Mouse (Mus musculus) limb, embryonic 13.5 days (tissue): Measurements from ENCODE around the gene Tmem54. TPM values are rescaled to one million over a fixed set of nuclear protein-coding genes. Genes with fewer than 3 reads are reported as not detected.

Experiments
- ATAC-seq: fragments of 200-750 bp; cut with Nextera tagmentation; 2 replicates; pipeline ENCODE4 v1.8.0; 2017; ENCODE audit warnings: low read depth, moderate number of reproducible peaks, moderate TSS enrichment; ENCODE audit not compliant: low FRiP score
- H3K27ac ChIP-seq: fragments of 300-500 bp; sonication (generic); 2 replicates; pipeline ENCODE4 v1.5.1; 2015; ENCODE audit warnings: inconsistent platforms, mild to moderate bottlenecking, moderate library complexity
- H3K27me3 ChIP-seq: fragments of 300-500 bp; sonication (generic); 2 replicates; pipeline ENCODE4 v1.6.1; 2015; ENCODE audit warnings: mild to moderate bottlenecking, inconsistent platforms
- H3K36me3 ChIP-seq: fragments of 300-500 bp; sonication (generic); 2 replicates; pipeline ENCODE4 v1.6.1; 2015; ENCODE audit warnings: inconsistent platforms, mild to moderate bottlenecking, moderate library complexity
- H3K4me1 ChIP-seq: fragments of 300-500 bp; sonication (generic); 2 replicates; pipeline ENCODE4 v1.6.1; 2015; ENCODE audit warnings: inconsistent platforms
- H3K4me2 ChIP-seq: fragments of 300-500 bp; sonication (generic); replicated peaks from 2 replicates; pipeline ENCODE4 v1.6.1; 2015; ENCODE audit warnings: inconsistent platforms, mild to moderate bottlenecking, moderate library complexity
- H3K4me3 ChIP-seq: fragments of 300-500 bp; sonication (generic); 2 replicates; pipeline ENCODE4 v1.5.1; 2015; ENCODE audit warnings: moderate library complexity, mild to moderate bottlenecking, inconsistent platforms
- H3K9ac ChIP-seq: fragments of 300-500 bp; sonication (generic); 2 replicates; pipeline ENCODE4 v1.6.1; 2015; ENCODE audit warnings: mild to moderate bottlenecking, inconsistent platforms
- H3K9me3 ChIP-seq: fragments of 300-500 bp; sonication (generic); 2 replicates; pipeline ENCODE4 v1.6.1; 2016; ENCODE audit warnings: inconsistent platforms
- WGBS: fragments of 180-500 bp; shearing (Covaris S2); methylation state at CpG from one replicate; pipeline ENCODE4 v1.1.7; 2015; 5-methylcytosine and 5-hydroxymethylcytosine counted together
- polyA plus RNA-seq: library from polyadenylated mRNA; unstranded; fragments of >200 nt; fragmentation: Nextera tagmentation; extraction: Ambion mirVana; gene quantifications from 2 replicates; pipeline ENCODE4 v1.2.1, GENCODE M21; 2015

The Tmem54 gene
- polyA plus RNA-seq, 1 experiment from 2014 or later, result 5.6 TPM

DNA sequence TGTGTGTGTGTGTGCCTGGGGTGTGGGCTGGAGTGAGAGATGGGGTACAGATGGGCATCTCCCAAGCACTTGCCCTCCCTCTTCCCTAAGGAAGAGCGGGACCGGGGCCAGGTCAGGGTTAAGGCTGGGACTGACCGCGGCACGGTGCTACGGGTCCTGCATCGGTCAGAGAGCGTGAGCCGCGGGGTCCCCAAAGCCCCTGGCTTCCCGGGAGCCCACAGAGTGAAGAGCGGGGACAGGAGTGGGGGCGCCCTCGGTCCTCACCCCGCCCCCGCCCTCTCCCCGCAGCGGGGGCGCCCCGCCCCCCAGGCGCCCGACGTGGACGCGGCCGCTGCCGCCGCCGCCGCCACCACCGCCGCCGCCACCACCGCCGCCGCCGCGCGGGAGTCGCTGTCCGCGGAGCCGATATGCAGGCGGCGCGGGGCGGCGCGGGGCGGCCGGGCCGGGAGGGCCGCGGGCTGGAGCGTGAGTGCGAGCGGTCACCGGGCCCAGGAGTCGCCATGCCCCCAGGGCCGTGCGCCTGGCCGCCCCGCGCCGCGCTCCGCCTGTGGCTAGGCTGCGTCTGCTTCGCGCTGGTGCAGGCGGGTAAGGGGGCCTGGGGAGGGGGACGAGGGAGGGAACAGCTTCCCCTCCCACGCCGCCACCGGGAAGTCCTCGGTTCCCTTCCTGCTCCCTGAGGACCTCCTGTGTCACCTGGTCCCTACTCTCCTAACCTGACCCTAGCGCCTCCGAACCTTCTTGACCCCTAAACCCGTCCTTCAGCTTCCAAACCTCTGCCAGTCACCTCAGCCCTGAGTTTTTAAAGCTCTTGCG lies 31.4 kb downstream of the Tmem54 start, which contains the start of gene Fndc5:
Gene Fndc5 (plus strand): TSS at position 421 of the 813 bp plus-strand sequence.
- 0% methylated on average over 31 of the region's 80 CpGs for WGBS
- peak; percentile 17; the same call in 1 of the 2 replicates for ATAC-seq
- Histone ChIP-seq H3K4me1 (peaks cover 21% of the 10 kb centered on the region), H3K9me3 (no peaks in the 10 kb centered on the region), H3K27me3 (peaks cover 42% of the 10 kb centered on the region), H3K9ac (peak within 1 kb of the TSS; percentile 78), H3K27ac (no peak within 1 kb of the TSS; the same call in 1 of the 2 replicates), H3K4me3 (peak within 1 kb of the TSS; percentile 64), H3K36me3 (0 out of 2 replicates have a peak, but pooled peaks cover 3% of the 10 kb centered on the region), H3K4me2 (peak within 1 kb of the TSS; percentile 92)

DNA sequence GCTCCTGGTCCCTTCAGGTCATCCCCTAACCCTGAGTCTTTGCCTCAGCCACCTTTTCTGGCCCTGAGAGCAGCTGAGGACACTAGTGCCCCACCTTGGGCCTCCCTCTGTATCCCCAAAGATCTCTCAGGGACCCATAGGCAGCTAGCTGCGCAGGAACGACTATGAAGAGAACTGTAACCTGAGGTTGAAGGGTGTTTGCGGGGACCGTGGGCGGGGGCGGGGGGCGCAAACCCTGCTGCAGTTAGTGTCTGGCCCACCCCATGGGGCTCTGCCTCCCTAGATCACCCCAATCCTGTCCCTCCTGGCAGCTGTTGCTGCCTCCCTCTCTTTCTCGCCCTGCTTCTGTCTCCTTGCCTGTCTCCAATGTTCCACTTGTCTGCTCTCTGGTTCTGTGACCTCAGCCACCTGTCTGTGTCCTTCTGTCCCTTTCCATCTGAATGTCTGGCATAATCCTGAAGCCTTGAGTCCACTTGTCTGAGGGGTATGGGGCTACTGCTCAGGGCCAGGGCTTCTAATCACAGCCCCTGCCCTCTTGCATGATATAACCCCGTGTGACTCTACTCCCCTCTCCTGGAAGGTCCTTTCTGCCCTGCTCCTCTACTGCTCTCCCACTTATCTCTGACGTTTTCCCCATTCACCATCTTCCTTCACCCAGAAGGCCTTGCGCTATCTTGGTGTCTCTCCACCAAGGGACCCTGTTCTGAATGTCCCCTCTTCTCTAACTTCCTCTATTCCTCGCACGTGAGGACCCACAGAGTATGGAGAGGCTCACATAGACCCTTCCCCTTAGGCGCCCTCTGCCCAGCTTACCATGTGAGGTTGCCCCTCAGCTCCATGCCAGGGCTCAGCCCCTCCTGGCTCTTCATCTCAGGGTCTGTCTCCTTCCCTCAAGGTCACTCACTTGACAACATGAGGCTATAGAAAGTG lies 32.3 kb downstream of the Tmem54 start:
- Histone ChIP-seq H3K36me3 (peaks cover 7% of the 10 kb centered on the region; the same call in 1 of the 2 replicates), H3K27ac (no peak overlapping the region; the same call in 1 of the 2 replicates), H3K9me3 (no peaks in the 10 kb centered on the region), H3K9ac (peak overlapping the region; percentile 78), H3K27me3 (peaks cover 42% of the 10 kb centered on the region), H3K4me1 (peaks cover 25% of the 10 kb centered on the region), H3K4me2 (peak overlapping the region; percentile 92), H3K4me3 (peak overlapping the region; percentile 64)
- WGBS, result 48% methylated on average over 14 of the region's 14 CpGs
- ATAC-seq, result 0 out of 2 replicates have a peak, but pooled peaks have one; percentile 16

DNA sequence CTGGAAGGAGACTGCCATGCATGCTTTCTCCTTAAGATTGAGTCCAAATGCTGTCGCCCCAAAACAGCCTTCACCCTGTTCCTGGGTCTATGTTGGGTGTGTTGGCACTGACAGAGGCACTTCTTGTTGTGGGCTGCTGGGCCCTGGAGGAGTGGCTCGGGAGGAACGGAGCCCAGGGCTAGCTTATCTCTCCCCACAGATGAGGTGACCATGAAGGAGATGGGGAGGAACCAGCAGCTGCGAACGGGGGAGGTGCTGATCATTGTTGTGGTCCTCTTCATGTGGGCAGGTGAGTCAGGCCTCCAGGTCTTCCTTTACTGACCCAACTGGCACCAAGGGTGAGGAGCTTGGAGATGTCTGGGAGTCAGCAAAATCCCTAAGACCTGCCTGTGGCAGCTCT lies 34.3 kb downstream of the Tmem54 start:
- Histone ChIP-seq H3K27ac (no peak overlapping the region), H3K27me3 (peaks cover 42% of the 10 kb centered on the region), H3K4me2 (no peak overlapping the region), H3K36me3 (peaks cover 22% of the 10 kb centered on the region), H3K9ac (no peak overlapping the region), H3K4me3 (no peak overlapping the region), H3K4me1 (peaks cover 37% of the 10 kb centered on the region), H3K9me3 (no peaks in the 10 kb centered on the region)
- WGBS, result 90% methylated on average over 5 of the region's 5 CpGs
- ATAC-seq, result no peak

DNA sequence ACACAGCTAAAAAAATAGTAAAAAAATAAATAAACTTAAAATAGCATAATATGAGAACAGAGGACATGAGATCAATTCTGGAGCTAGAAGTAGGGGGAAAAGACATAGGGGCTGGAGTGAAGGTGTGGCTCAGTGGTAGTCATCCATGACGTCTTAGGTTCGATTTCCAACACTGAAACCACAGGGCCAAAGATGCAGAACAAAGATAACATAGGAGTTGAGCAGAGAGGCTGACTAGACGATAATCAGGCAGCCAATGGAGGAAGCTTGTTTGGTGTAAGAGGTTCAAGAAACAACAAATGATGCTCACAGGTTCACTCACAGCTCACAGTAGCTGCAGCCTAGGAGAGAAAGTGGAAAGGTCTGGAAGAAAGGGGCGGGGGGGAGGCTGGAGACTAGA lies 35.5 kb downstream of the Tmem54 start:
- H3K4me3 ChIP-seq, result no peak overlapping the region
- ATAC-seq, result no peak
- 86% methylated on average over 4 of the region's 4 CpGs for WGBS
- peaks cover 34% of the 10 kb centered on the region for H3K27me3 ChIP-seq
- no peak overlapping the region for H3K4me2 ChIP-seq
- no peak overlapping the region for H3K27ac ChIP-seq
- H3K36me3 ChIP-seq, result peaks cover 25% of the 10 kb centered on the region
- H3K9me3 ChIP-seq, result no peaks in the 10 kb centered on the region
- H3K4me1 ChIP-seq, result peaks cover 41% of the 10 kb centered on the region
- no peak overlapping the region for H3K9ac ChIP-seq

DNA sequence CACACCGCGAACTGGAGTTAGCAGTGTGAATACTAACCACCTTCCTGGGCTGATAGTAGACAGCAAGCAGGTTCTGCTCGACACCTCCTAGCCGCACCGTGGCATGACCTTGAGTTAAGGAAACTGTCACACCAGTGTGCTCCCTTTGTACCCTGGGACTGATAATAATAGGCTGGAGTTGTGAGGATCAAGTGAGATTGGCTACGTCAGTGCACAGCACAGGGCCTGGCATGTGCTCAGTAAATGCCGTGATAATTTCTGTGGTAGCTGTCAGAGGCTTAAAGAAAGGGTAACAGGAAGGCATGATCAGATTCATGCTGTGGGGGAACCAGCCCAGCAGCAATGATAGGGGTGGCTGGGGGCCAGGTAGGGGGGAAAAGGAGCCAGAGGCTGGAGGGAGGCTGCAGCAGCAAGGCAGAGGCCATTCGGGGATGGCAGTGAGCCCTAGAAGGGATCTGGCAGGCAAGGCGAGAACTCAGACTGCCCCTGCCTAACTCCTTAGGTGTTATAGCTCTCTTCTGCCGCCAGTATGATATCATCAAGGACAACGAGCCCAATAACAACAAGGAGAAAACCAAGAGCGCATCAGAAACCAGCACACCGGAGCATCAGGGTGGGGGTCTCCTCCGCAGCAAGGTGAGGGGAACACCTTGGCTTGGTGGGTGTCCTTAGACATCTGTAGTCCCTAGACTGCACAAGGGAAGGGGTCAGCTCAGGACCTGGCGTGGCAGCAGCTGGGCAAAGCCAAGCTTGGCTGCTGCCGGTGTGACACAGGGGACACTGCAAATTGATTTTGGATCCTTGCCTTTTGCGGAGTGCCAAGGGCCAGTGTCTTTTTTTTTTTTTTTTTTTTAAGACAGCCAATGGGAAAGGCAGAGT lies 36.5 kb downstream of the Tmem54 start:
- peaks cover 25% of the 10 kb centered on the region for H3K36me3 ChIP-seq
- WGBS, result 76% methylated on average over 17 of the region's 17 CpGs
- H3K4me1 ChIP-seq, result peaks cover 40% of the 10 kb centered on the region
- no peak overlapping the region for H3K4me2 ChIP-seq
- peak overlapping the region; percentile 6; the same call in 1 of the 2 replicates for H3K27ac ChIP-seq
- no peak for ATAC-seq
- no peak overlapping the region for H3K9ac ChIP-seq
- no peak overlapping the region for H3K4me3 ChIP-seq
- no peaks in the 10 kb centered on the region for H3K9me3 ChIP-seq
- H3K27me3 ChIP-seq, result peaks cover 26% of the 10 kb centered on the region

DNA sequence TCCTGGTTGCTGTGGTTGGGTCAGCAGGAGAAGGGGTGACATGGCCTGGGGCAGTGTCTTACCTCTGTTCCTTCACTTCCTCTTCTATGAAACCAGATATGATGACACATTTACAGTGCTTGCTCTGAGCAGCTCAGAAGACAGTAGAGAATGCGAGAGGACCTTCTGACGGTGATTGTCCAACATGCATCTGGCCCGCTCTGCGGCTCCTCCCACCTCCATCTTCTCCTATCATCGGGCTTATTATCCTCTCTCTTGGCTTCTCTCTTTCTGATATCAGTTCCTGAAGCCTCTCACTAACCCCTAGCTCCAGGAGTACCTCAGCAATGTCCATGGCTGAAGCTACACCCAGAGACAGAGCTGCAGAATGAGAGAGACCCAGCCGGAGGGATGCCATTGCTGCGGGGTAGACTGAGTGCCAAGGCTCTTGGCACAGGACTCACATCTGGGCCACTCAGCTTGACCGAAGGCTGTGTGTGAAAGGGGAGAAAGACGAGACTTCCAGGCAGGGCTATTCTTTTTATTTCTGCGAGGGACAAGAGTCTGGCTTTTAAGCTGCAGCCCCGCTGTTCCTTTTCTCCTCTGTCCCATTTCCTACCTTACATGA lies 37.2 kb downstream of the Tmem54 start:
- 89% methylated on average over 11 of the region's 11 CpGs for WGBS
- Histone ChIP-seq H3K9me3 (no peaks in the 10 kb centered on the region), H3K4me3 (no peak overlapping the region), H3K27ac (no peak overlapping the region), H3K36me3 (peaks cover 25% of the 10 kb centered on the region), H3K4me2 (no peak overlapping the region), H3K9ac (no peak overlapping the region), H3K27me3 (peaks cover 20% of the 10 kb centered on the region), H3K4me1 (peaks cover 34% of the 10 kb centered on the region)
- no peak for ATAC-seq

DNA sequence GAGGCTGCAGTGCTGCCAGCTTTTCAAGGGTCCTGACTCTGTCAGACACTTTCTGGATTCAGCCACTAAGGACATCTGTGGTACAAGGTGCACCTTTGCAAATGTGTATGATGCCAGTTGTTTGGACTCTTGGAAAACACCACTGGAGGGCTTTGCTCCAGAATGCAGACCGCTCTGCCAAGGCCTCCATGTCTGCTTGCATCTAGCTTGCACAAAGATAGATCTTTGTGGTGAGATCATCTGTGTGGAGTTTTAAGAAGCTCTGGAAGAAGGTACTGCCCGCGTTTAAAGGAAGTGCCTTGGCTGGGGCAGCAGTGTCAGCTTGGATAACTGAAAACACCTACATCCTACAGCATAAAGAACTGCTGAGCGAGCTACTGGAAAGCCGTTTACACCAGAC lies 38.2 kb downstream of the Tmem54 start:
- H3K9me3 ChIP-seq, result no peaks in the 10 kb centered on the region
- H3K27me3 ChIP-seq, result peaks cover 10% of the 10 kb centered on the region; the same call in 1 of the 2 replicates
- H3K36me3 ChIP-seq, result peaks cover 33% of the 10 kb centered on the region
- 82% methylated on average over 5 of the region's 5 CpGs for WGBS
- H3K4me3 ChIP-seq, result no peak overlapping the region
- H3K27ac ChIP-seq, result no peak overlapping the region
- H3K9ac ChIP-seq, result no peak overlapping the region
- peaks cover 34% of the 10 kb centered on the region for H3K4me1 ChIP-seq
- H3K4me2 ChIP-seq, result no peak overlapping the region
- no peak for ATAC-seq

DNA sequence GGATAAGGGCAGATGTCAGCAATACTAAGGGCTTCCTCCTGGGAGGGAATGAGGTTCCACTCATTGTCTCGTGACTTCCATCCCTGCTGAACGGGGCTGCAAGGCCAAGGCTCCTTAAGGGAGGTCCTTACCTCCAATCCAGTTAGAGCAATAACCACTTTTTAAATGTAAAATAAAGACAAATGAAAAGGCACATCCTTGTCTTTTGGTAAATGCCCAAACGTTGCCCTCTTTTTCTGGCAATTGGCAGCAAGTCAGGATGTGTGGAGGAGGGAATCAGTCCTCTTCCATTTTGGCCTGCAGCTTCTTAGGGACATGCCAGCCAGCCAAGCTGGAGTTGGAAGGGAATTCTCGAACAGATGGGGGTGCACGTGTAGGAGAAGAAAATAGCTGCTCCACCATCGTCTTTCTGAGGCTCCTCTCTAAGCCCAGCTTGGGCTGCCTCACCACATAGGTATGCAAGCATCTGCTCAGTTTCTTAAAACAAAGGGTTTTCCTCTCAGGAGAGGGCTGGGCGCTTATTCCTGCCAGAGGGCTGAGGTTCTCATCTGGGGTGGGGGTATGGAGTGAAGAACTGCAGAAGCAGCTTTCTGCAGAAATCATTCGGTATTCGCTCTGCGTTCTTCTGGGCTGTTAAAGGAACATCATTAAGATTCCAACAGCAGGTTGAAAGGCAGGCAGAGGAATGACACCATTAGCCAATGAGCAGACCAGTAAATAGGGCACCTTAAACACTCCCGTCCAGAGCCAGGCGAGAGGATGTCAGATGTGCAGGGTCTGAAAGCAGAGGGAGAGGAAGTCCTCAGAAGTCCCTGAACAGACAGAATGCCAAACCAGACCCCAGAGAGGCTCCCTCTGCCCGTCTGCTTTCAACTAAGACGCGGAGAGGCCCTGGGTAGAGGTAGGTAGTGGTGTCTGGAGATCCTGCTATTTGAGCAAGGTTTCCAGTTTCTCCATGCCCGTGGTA lies 39.3 kb downstream of the Tmem54 start:
- peak overlapping the region; percentile 45; the same call in 1 of the 2 replicates for H3K9ac ChIP-seq
- H3K4me2 ChIP-seq, result peak overlapping the region; percentile 16; the same call in 1 of the 2 replicates
- peaks cover 34% of the 10 kb centered on the region for H3K4me1 ChIP-seq
- no peaks in the 10 kb centered on the region for H3K9me3 ChIP-seq
- no peak overlapping the region for H3K4me3 ChIP-seq
- peak overlapping the region; percentile 83 for H3K27ac ChIP-seq
- ATAC-seq, result peak; percentile 80
- 39% methylated on average over 16 of the region's 16 CpGs for WGBS
- peaks cover 43% of the 10 kb centered on the region for H3K36me3 ChIP-seq
- 0 out of 2 replicates have a peak, but pooled peaks cover under 1% of the 10 kb centered on the region for H3K27me3 ChIP-seq

DNA sequence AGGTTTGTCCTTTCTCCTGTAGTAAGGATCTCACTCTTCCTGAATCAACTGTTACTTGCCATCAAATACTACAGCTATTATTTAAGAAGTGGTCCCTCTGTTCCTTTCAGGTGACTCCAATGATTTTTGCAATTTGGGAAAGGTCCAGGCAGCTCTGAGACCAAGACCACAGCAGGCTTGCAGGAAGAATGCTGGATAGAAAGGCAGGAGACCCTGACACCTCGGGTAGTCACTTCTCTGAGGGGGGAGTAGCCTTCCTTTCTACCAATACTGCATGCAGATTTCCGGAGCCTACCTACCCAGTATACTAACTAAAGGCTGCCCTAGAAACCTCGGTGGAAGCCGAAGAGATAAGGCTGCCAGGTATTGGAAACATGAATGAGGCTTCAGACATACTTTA lies 40.1 kb downstream of the Tmem54 start:
- Histone ChIP-seq H3K27ac (peak overlapping the region; percentile 83), H3K4me3 (no peak overlapping the region), H3K4me1 (peaks cover 34% of the 10 kb centered on the region), H3K4me2 (no peak overlapping the region), H3K36me3 (peaks cover 46% of the 10 kb centered on the region), H3K9me3 (no peaks in the 10 kb centered on the region), H3K9ac (no peak overlapping the region), H3K27me3 (no peaks in the 10 kb centered on the region)
- ATAC-seq, result no peak
- WGBS, result 67% methylated on average over 4 of the region's 4 CpGs

DNA sequence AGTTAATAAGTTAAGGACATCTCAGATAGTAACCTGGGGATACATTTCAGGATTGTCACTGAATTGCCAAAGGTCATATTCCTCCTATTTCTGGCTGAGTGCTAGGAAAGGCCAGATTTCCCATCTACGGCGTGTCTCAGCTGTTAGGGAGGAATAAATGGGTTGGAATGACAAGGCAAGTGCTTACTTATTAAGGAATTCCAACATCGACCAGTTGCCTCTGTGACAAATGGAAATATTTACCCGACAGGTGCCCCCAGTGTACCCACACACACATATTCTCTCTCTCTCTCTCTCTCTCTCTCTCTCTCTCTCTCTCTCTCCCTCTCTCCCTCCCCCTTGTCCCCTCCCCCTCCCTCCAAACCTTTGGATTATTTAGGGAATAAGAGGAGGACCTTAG lies 40.6 kb downstream of the Tmem54 start:
- no peak for ATAC-seq
- no peaks in the 10 kb centered on the region for H3K9me3 ChIP-seq
- H3K4me3 ChIP-seq, result no peak overlapping the region
- peaks cover 50% of the 10 kb centered on the region for H3K36me3 ChIP-seq
- H3K4me1 ChIP-seq, result peaks cover 34% of the 10 kb centered on the region
- H3K27ac ChIP-seq, result no peak overlapping the region
- WGBS, result 68% methylated on average over 4 of the region's 4 CpGs
- no peak overlapping the region for H3K4me2 ChIP-seq
- H3K27me3 ChIP-seq, result no peaks in the 10 kb centered on the region
- H3K9ac ChIP-seq, result no peak overlapping the region
